Mouse (Mus musculus) G1E (cell line): ENCODE results near the gene Castor2. TPM values are rescaled to one million over a fixed set of nuclear protein-coding genes. Genes with fewer than 3 reads are reported as not detected.
A peak's percentile ranks its signal among the peaks of the same experiment; 100 is the strongest.

Source experiments
- ATAC-seq: 2 replicates; pipeline ENCODE4 v1.8.0; 2016; ENCODE audit warnings: mild to moderate bottlenecking; ENCODE audit not compliant: insufficient number of reproducible peaks, poor library complexity, low FRiP score, severe bottlenecking; ENCODE audit errors: extremely low read depth
- DNase-seq: peaks from one replicate; pipeline ENCODE4 v3.0.0; 2012; ENCODE audit warnings: low spot score
- H3K27me3 ChIP-seq: 2 replicates; pipeline ENCODE4 v1.6.1; 2012; ENCODE audit warnings: mild to moderate bottlenecking, low read length, inconsistent platforms; ENCODE audit not compliant: insufficient read depth
- H3K36me3 ChIP-seq: replicated peaks from 2 replicates; pipeline ENCODE3; 2012; ENCODE audit warnings: mild to moderate bottlenecking, inconsistent platforms
- H3K4me1 ChIP-seq: 2 replicates; pipeline ENCODE4 v1.6.1; 2012; ENCODE audit warnings: low read depth, low read length, inconsistent platforms, mixed read lengths; ENCODE audit not compliant: insufficient read depth
- H3K4me3 ChIP-seq: 2 replicates; pipeline ENCODE4 v1.5.1; 2012; ENCODE audit warnings: low read depth, mild to moderate bottlenecking, inconsistent platforms, low read length, moderate library complexity, mixed read lengths
- H3K9me3 ChIP-seq: replicated peaks from 2 replicates; pipeline ENCODE4 v1.6.1; 2012; ENCODE audit warnings: inconsistent platforms
- CTCF ChIP-seq: IDR thresholded peaks from 2 replicates; pipeline ENCODE4 v1.5.1; 2012; ENCODE audit warnings: low read depth, low read length, inconsistent platforms, mixed read lengths
- GATA1 ChIP-seq: IDR thresholded peaks from 2 replicates; pipeline ENCODE4 v1.6.1; 2012; ENCODE audit warnings: borderline replicate concordance, low read length, inconsistent platforms, mixed read lengths
- GATA2 ChIP-seq: IDR thresholded peaks from 2 replicates; pipeline ENCODE4 v1.6.1; 2012; ENCODE audit warnings: low read depth, low read length, inconsistent platforms, borderline replicate concordance
- POLR2AphosphoS5 ChIP-seq: IDR thresholded peaks from 2 replicates; pipeline ENCODE4 v1.6.1; 2012; ENCODE audit warnings: low read depth, low read length, inconsistent platforms; ENCODE audit not compliant: insufficient replicate concordance
- TAL1 ChIP-seq: conservative IDR thresholded peaks from 2 replicates; pipeline ENCODE4 v1.6.1; 2012; ENCODE audit warnings: low read depth, low read length, inconsistent platforms, mixed read lengths
- polyA plus RNA-seq: library from polyadenylated mRNA; stranded (reverse); fragments of >175 nt; gene quantifications from 2 replicates; pipeline ENCODE4 v1.2.3, GENCODE M21; 2012
- total RNA-seq, 2 experiments: library from RNA; stranded (forward) in 1 of 2; stranded (reverse) in 1 of 2; fragments of 200-1000 nt in 1 of 2; fragments of >200 nt in 1 of 2; fragmentation: Nextera tagmentation in 1 of 2; gene quantifications; 2 replicates each; pipeline ENCODE4 v1.2.3; 2014 to 2017

Gene Castor2
- total and polyA plus RNA-seq, 3 experiments, result 0.22 TPM; not detected in 2

- Histone ChIP-seq H3K9me3 (no peaks in the 10 kb centered on the region), H3K4me3 (peak within 1 kb of the TSS; percentile 77), H3K4me1 (peaks cover 37% of the 10 kb centered on the region), H3K27me3 (no peaks in the 10 kb centered on the region), H3K36me3 (peaks cover 8% of the 10 kb centered on the region)
- ATAC-seq (peak; percentile 93), DNase-seq (peak; percentile 94)
- no peak for TF ChIP-seq CTCF
- no peak for TF ChIP-seq GATA1
- TF ChIP-seq TAL1, result no peak
- TF ChIP-seq GATA2, result no peak
- TF ChIP-seq POLR2AphosphoS5, result no peak
Measured at GRCm38 (mm10) chr5:134183880-134184808, 84.6 kb downstream of the Castor2 start, which contains the start of gene Gtf2ird2. Gtf2ird2 (plus strand) TSS chr5:134184019.

DNA sequence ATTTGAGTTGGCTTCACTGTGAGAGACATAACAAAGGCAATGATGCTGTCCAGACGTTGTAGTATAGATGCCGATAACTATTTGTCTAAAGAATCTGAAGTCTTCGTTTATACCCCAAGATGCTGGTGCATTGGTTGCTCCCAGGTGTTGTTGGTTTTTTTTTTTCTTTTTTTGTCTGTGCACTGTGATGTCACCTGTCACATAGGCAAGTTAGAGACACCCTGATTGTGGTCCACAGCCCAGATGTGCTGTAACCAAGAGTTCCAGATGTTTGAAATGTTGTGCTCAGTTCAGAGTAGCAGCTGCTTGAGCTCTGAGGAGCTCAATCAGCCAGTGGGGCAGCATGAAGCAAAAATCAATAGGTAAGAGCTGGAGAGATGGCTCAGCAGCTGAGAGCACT lies 86.5 kb downstream of the Castor2 start:
- Histone ChIP-seq H3K4me3 (no peak overlapping the region), H3K4me1 (peaks cover 33% of the 10 kb centered on the region), H3K9me3 (no peaks in the 10 kb centered on the region), H3K27me3 (no peaks in the 10 kb centered on the region), H3K36me3 (peaks cover 11% of the 10 kb centered on the region)
- TF ChIP-seq GATA2 (no peak), GATA1 (no peak), POLR2AphosphoS5 (no peak), TAL1 (no peak), CTCF (no peak)
- DNase-seq (no peak), ATAC-seq (no peak)

- H3K4me3 ChIP-seq, result no peak overlapping the region
- no peaks in the 10 kb centered on the region for H3K9me3 ChIP-seq
- peaks cover 19% of the 10 kb centered on the region for H3K36me3 ChIP-seq
- H3K27me3 ChIP-seq, result no peaks in the 10 kb centered on the region
- DNase-seq (peak; percentile 23), ATAC-seq (no peak)
- TF ChIP-seq GATA1 (no peak), CTCF (peak; percentile 92), GATA2 (no peak), TAL1 (no peak), POLR2AphosphoS5 (no peak)
- H3K4me1 ChIP-seq, result peaks cover 30% of the 10 kb centered on the region
Measured at GRCm38 (mm10) chr5:134186961-134187731, 87.6 kb downstream of the Castor2 start.

- DNase-seq, result no peak
- Histone ChIP-seq H3K9me3 (no peaks in the 10 kb centered on the region), H3K36me3 (peaks cover 25% of the 10 kb centered on the region), H3K27me3 (no peaks in the 10 kb centered on the region), H3K4me3 (no peak overlapping the region), H3K4me1 (peaks cover 17% of the 10 kb centered on the region)
- no peak for ATAC-seq
- TF ChIP-seq TAL1 (no peak), POLR2AphosphoS5 (no peak), GATA1 (no peak), CTCF (no peak), GATA2 (no peak)
Measured at GRCm38 (mm10) chr5:134188571-134188970, 89.1 kb downstream of the Castor2 start.

- no peak for ATAC-seq
- no peak for TF ChIP-seq GATA2
- no peak for TF ChIP-seq POLR2AphosphoS5
- TF ChIP-seq GATA1, result no peak
- no peak for TF ChIP-seq CTCF
- no peak for TF ChIP-seq TAL1
Measured at GRCm38 (mm10) chr5:134193664-134194063, 94.2 kb downstream of the Castor2 start.

More at GRCm38 (mm10) chr5:134193664-134194063, 94.2 kb downstream of the Castor2 start:
- DNase-seq, result no peak
- H3K27me3 ChIP-seq, result no peaks in the 10 kb centered on the region
- no peaks in the 10 kb centered on the region for H3K4me1 ChIP-seq
- H3K36me3 ChIP-seq, result peaks cover 64% of the 10 kb centered on the region
- no peak overlapping the region for H3K4me3 ChIP-seq
- no peaks in the 10 kb centered on the region for H3K9me3 ChIP-seq

Other genes with a start within 250 kb of the Castor2 start
- gene Rcc1l, start 77.1 kb downstream of the Castor2 start, total RNA-seq (2014; fragmentation: Nextera tagmentation), result 12.6 and 13.6 TPM in 2 replicates
- gene Rcc1l, start 77.1 kb downstream of the Castor2 start, total RNA-seq (2017), result 9.2 and 9.8 TPM in 2 replicates
- 16.0 and 17.1 TPM in 2 replicates for gene Rcc1l, start 77.1 kb downstream of the Castor2 start, polyA plus RNA-seq
- gene Gtf2ird2, start 84.3 kb downstream of the Castor2 start, total RNA-seq (2014; fragmentation: Nextera tagmentation), result 9.2 and 9.7 TPM in 2 replicates
- 5.6 and 10.8 TPM in 2 replicates for gene Gtf2ird2, start 84.3 kb downstream of the Castor2 start, total RNA-seq (2017)
- 3.3 and 4.5 TPM in 2 replicates for gene Gtf2ird2, start 84.3 kb downstream of the Castor2 start, polyA plus RNA-seq
- 20.7 and 22.0 TPM in 2 replicates for gene Ncf1, start 129.9 kb downstream of the Castor2 start, total RNA-seq (2014; fragmentation: Nextera tagmentation)
- 2.0 and 3.0 TPM in 2 replicates for gene Ncf1, start 129.9 kb downstream of the Castor2 start, total RNA-seq (2017)
- gene Ncf1, start 129.9 kb downstream of the Castor2 start, polyA plus RNA-seq, result 27.8 and 29.9 TPM in 2 replicates
- 176 and 183 TPM in 2 replicates for gene Gtf2i, start 215.0 kb downstream of the Castor2 start, total RNA-seq (2014; fragmentation: Nextera tagmentation)
- 53.0 and 55.7 TPM in 2 replicates for gene Gtf2i, start 215.0 kb downstream of the Castor2 start, total RNA-seq (2017)
- gene Gtf2i, start 215.0 kb downstream of the Castor2 start, polyA plus RNA-seq, result 220 and 291 TPM in 2 replicates